16 mouse cellular contexts compared by ENCODE assay signal in genomic region chr16:91191663-91192237, GRCm38 (mm10). TPM values are rescaled to one million over a fixed set of nuclear protein-coding genes. Genes with fewer than 3 reads are reported as not detected.
DNase-seq lines count a peak whose midpoint lies in the region; ATAC-seq and TF ChIP-seq lines count a peak whose summit lies in the region.
"Had no signal": no experiment of that assay in that cellular context is flagged by ENCODE, and none has a peak within 500 bp of the region (broad histone marks: within the 10 kb centered on the region; RNA-seq: fewer than 3 reads in every experiment).

No protein-coding gene starts in this region.

- H3K4me2 ChIP-seq in midbrain, embryonic 13.5 days (replicated peaks) = no peak overlapping the region

- peak; percentile 47 for DNase-seq in layer of hippocampus, adult 11-12 months (ENCODE audit: low spot score)
- DNase-seq in layer of hippocampus, adult 9-10 months (ENCODE audit: low spot score) = no peak
- peak; percentile 18 to 55 for DNase-seq in layer of hippocampus, adult 2 months (ENCODE audit: low spot score in 2 of 2)
- peak; percentile 64 for DNase-seq in right cerebral cortex, postnatal 4 days
- DNase-seq in embryo, embryonic 9.5 days (ENCODE audit: extremely low spot score) = no peak
- no peak for DNase-seq in adrenal gland, adult 18-20 months (ENCODE audit: low spot score in 2 of 2)
- DNase-seq in embryonic facial prominence, embryonic 10.5 days (ENCODE audit: low spot score) = no peak
- DNase-seq: adrenal gland, adult 2 months; cerebellum, adult 8-10 months; kidney, adult 2 months; lung, adult 18-20 months; thymus, adult 18-20 months had no signal

- no peak for ATAC-seq in midbrain, embryonic 13.5 days

- H3K27me3 ChIP-seq in midbrain, embryonic 13.5 days = peaks cover 59% of the 10 kb centered on the region
- peaks cover 82% of the 10 kb centered on the region for H3K27me3 ChIP-seq in embryonic facial prominence, embryonic 10.5 days (replicated peaks; ENCODE audit: low read depth, poor library complexity, severe bottlenecking)

- TF ChIP-seq CTCF in layer of hippocampus, adult 2 months (conservative IDR thresholded peaks at IDR 0.05) = no peak

- H3K9ac ChIP-seq in midbrain, embryonic 13.5 days (replicated peaks) = no peak overlapping the region

- H3K9me3 ChIP-seq in midbrain, embryonic 13.5 days = no peaks in the 10 kb centered on the region
- H3K9me3 ChIP-seq in embryonic facial prominence, embryonic 10.5 days = peaks cover under 1% of the 10 kb centered on the region
- H3K9me3 ChIP-seq: limb, embryonic 10.5 days had no signal

- no peaks in the 10 kb centered on the region for H3K36me3 ChIP-seq in midbrain, embryonic 13.5 days
- no peaks in the 10 kb centered on the region for H3K36me3 ChIP-seq in embryonic facial prominence, embryonic 10.5 days (replicated peaks)
- H3K36me3 ChIP-seq: limb, embryonic 10.5 days had no signal

- H3K27ac ChIP-seq in layer of hippocampus, adult 2 months = no peak overlapping the region; the same call in 1 of the 2 replicates
- H3K27ac ChIP-seq in midbrain, embryonic 13.5 days = 0 out of 2 replicates have a peak overlapping the region, but pooled peaks have one; percentile 0
- H3K27ac ChIP-seq in embryonic facial prominence, embryonic 10.5 days (replicated peaks) = no peak overlapping the region

- H3K4me1 ChIP-seq in midbrain, embryonic 13.5 days (replicated peaks) = peaks cover 16% of the 10 kb centered on the region
- H3K4me1 ChIP-seq in embryonic facial prominence, embryonic 10.5 days = peaks cover 24% of the 10 kb centered on the region

- 60% methylated on average over 9 of the region's 9 CpGs for WGBS in midbrain, embryonic 13.5 days
- 68% methylated on average over 9 of the region's 9 CpGs for WGBS in embryonic facial prominence, embryonic 10.5 days

- H3K4me3 ChIP-seq in layer of hippocampus, adult 2 months = no peak overlapping the region
- H3K4me3 ChIP-seq in midbrain, embryonic 13.5 days (replicated peaks) = no peak overlapping the region
- no peak overlapping the region for H3K4me3 ChIP-seq in embryonic facial prominence, embryonic 10.5 days
- H3K4me3 ChIP-seq: limb, embryonic 10.5 days had no signal

RNA-seq across cellular contexts. Expression of gene Olig2, which starts 33.5 kb away (rescaled TPM):
- 10 to 100 TPM; 25.2 to 27.1 TPM for total RNA-seq in layer of hippocampus, adult 2 months (2021)
- 2.8 and 4.2 TPM in 2 replicates for polyA plus RNA-seq in midbrain, embryonic 13.5 days (2015; fragmentation: Nextera tagmentation; extraction: Ambion mirVana)
- not detected for total RNA-seq in adrenal gland, adult 18-20 months (2021)
- polyA plus RNA-seq in embryonic facial prominence, embryonic 10.5 days (2016; fragmentation: Nextera tagmentation; extraction: Ambion mirVana) = 2.3 and 3.4 TPM in 2 replicates
- total RNA-seq: adrenal gland, adult 2 months; gastrocnemius, adult 8-10 months had no signal
- polyA plus RNA-seq: adrenal gland, adult 2 months; heart, postnatal 0 days; limb, embryonic 10.5 days had no signal

Comparison
In these comparisons a context has a peak if more than half of its experiments do, and no peak if none do; other contexts are left out.
1. DNase-seq: peak in layer of hippocampus, adult 11-12 months (single experiment), layer of hippocampus, adult 2 months (2 of 2) and right cerebral cortex, postnatal 4 days (single experiment); none in layer of hippocampus, adult 9-10 months (single experiment), embryo, embryonic 9.5 days (single experiment), adrenal gland, adult 18-20 months (0 of 2) and embryonic facial prominence, embryonic 10.5 days (single experiment).
2. RNA of gene Olig2, which starts 33.5 kb away (total RNA-seq): 25.2 to 27.1 TPM in layer of hippocampus, adult 2 months; not detected in adrenal gland, adult 18-20 months; every median in the first group is over 10 times any median in the second.